Mouse (Mus musculus): ENCODE measurements around the gene Glod4. TPM values are rescaled to one million over a fixed set of nuclear protein-coding genes. Genes with fewer than 3 reads are reported as not detected.

Gene Glod4
- polyA plus RNA-seq, 1 experiment from 2014 or later, result 151 TPM

- no peak for ATAC-seq
- ChIA-PET POLR2A (no interaction called here), CTCF (interaction anchor here (0.7 to 2.0 kb wide), 6 partner anchors 10 to 357 kb away, joined by 3 to 6 read pairs (median 4); no protein-coding TSS in a partner anchor)
- DNase-seq (ENCODE audit: low read depth, low spot score), result no peak
- TF ChIP-seq CTCF (IDR thresholded peaks at IDR 0.05), result peak; percentile 88
- H3K27me3 ChIP-seq, result no peaks in the 10 kb centered on the region
- in situ Hi-C loops (cut with MboI; ENCODE audit: low pct_unique_long_range_greater_than_20kb), result loop anchor here (5.0 to 10.0 kb wide), 2 partner anchors 86 to 319 kb away; partner anchors contain the start of gene Timm22
These were observed 157.5 kb downstream of the Glod4 start for GRCm38 (mm10) chr11:76085898-76086591.

DNA sequence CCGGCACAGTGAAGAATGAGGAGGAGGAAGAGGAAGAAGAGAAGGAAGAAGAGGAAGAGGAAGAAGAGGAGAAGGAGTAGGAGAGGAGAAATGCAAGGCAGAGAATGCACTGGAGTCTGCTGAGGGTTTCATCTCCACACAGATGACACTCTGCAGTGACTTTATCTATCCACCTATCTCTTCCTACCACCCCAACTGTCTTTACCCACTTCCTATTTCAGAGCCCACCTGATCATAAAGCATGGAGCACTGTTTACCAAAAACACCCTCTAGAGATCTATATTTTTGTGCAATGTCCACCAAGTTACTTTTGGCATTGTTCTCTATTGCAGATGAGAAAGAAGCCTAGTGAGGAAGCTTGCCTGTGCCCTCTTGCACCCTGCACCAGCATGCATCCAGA is 158.6 kb downstream of the Glod4 start:
- in situ Hi-C loops (cut with MboI; ENCODE audit: low pct_unique_long_range_greater_than_20kb), result loop anchor here (5.0 to 10.0 kb wide), 2 partner anchors 87 to 320 kb away; partner anchors contain the start of gene Timm22

GRCm38 (mm10) chr11:76083941-76084367 is 159.6 kb downstream of the Glod4 start:
- DNase-seq (ENCODE audit: low read depth, low spot score), result no peak
- TF ChIP-seq CTCF (IDR thresholded peaks at IDR 0.05), result no peak
- POLR2A ChIA-PET, result no interaction called here
- CTCF ChIA-PET, result no interaction called here
- no peaks in the 10 kb centered on the region for H3K27me3 ChIP-seq
- no peak for ATAC-seq
- in situ Hi-C loops (cut with MboI; ENCODE audit: low pct_unique_long_range_greater_than_20kb), result loop anchor here (10.0 kb wide), 1 partner anchor 321 kb away; the partner anchor contains the start of gene Timm22

More for the DNA sequence above, 158.6 kb downstream of the Glod4 start:
- CTCF ChIA-PET, result interaction anchor here (1.5 to 2.0 kb wide), 3 partner anchors 9 to 15 kb away, joined by 4 to 6 read pairs (median 5); no protein-coding TSS in a partner anchor
- no peaks in the 10 kb centered on the region for H3K27me3 ChIP-seq
- DNase-seq (ENCODE audit: low read depth, low spot score) (no peak), ATAC-seq (no peak)
- POLR2A ChIA-PET, result no interaction called here
- TF ChIP-seq CTCF (IDR thresholded peaks at IDR 0.05), result no peak

GRCm38 (mm10) chr11:76081048-76081640 is 162.4 kb downstream of the Glod4 start:
- ChIA-PET CTCF (interaction anchor here (0.6 to 1.1 kb wide), 3 partner anchors 18 to 29 kb away, joined by 3 read pairs; no protein-coding TSS in a partner anchor), POLR2A (no interaction called here)
- DNase-seq (ENCODE audit: low read depth, low spot score) (no peak), ATAC-seq (no peak)
- H3K27me3 ChIP-seq, result no peaks in the 10 kb centered on the region
- in situ Hi-C loops (cut with MboI; ENCODE audit: low pct_unique_long_range_greater_than_20kb), result loop anchor here (10.0 kb wide), 1 partner anchor 324 kb away; the partner anchor contains the start of gene Timm22
- TF ChIP-seq CTCF (IDR thresholded peaks at IDR 0.05), result no peak

DNA sequence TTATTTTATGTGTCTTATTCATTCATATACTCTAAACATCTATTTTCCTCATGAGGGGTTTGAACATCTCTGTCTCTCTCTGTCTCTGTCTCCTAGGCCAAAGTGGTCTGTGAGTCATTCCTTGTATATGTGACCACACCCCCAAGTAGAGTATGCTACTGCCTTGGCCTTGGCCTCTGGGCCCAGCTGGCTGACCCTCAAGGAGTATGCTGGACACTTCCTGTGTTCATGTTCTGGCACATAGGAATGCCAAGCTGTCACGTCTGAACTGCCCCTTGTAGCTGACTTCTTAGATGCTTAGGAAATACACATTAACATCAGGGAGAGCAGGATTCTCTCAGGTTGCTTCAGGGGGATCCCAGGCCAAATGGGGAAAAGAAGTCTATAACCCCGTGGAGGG is 163.2 kb downstream of the Glod4 start:
- no peak for TF ChIP-seq CTCF (IDR thresholded peaks at IDR 0.05)
- in situ Hi-C loops (cut with MboI; ENCODE audit: low pct_unique_long_range_greater_than_20kb), result loop anchor here (10.0 kb wide), 1 partner anchor 325 kb away; the partner anchor contains the start of gene Timm22
- ChIA-PET POLR2A (no interaction called here), CTCF (no interaction called here)
- no peak for DNase-seq (ENCODE audit: low read depth, low spot score)
- ATAC-seq, result no peak
- no peaks in the 10 kb centered on the region for H3K27me3 ChIP-seq

GRCm38 (mm10) chr11:76077341-76077740 is 166.2 kb downstream of the Glod4 start:
- H3K27me3 ChIP-seq, result no peaks in the 10 kb centered on the region
- no peak for TF ChIP-seq CTCF (IDR thresholded peaks at IDR 0.05)
- in situ Hi-C loops (cut with MboI; ENCODE audit: low pct_unique_long_range_greater_than_20kb), result no loop called here
- ChIA-PET POLR2A (no interaction called here), CTCF (no interaction called here)
- ATAC-seq, result no peak
- no peak for DNase-seq (ENCODE audit: low read depth, low spot score)

DNA sequence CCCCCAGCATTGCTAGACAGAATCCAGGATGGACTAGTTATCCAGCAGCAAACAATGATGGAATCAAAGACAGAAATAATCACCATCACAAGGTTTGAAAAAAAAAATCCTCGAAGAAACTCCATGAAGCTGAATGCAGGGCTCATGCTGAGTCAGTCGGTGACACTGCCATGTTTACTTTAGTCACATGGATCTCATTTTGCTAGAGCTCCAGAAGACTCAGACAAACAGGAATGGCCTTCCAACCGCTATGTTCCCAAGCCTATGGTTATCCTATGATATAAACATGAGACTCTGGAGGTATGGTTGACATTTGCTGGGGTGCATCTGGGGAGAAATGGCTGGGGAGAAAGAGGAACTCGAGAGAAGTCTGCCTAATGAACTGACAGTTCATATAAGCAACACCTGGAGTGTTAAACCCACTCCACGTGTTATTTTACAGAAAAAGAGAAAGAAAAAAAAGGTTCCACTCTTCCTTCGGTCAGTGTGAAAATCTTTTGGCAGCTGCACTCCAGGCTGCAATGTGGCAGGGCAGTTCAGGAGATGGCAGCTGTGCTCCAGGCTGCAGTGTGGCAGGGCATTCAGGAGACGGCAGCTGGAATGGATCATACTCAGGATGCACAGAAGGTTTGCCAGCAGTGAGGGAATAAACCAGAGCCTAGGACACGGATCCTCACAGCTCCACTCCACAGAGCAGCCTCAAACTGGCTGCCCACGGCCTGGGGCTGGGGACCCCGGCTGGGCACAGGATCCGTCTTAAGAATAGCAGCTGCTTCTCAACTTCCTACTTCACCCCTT is 169.0 kb downstream of the Glod4 start:
- POLR2A ChIA-PET, result interaction anchor here (1.0 kb wide), 1 partner anchor 14 kb away, joined by 3 read pairs; no protein-coding TSS in a partner anchor
- CTCF ChIA-PET, result interaction anchor here (0.9 to 2.3 kb wide), 5 partner anchors 11 to 108 kb away, joined by 3 to 6 read pairs (median 5); no protein-coding TSS in a partner anchor
- TF ChIP-seq CTCF (IDR thresholded peaks at IDR 0.05), result no peak
- in situ Hi-C loops (cut with MboI; ENCODE audit: low pct_unique_long_range_greater_than_20kb), result no loop called here
- DNase-seq (ENCODE audit: low read depth, low spot score) (no peak), ATAC-seq (no peak)
- H3K27me3 ChIP-seq, result no peaks in the 10 kb centered on the region

Other genes with a start within 250 kb of the Glod4 start
- 0.19 TPM for gene 1700016K19Rik, start 243.8 kb downstream of the Glod4 start, polyA plus RNA-seq (2021)
- 3.5 TPM for gene Rflnb, start 215.9 kb downstream of the Glod4 start, polyA plus RNA-seq (2021)
- 53.0 TPM for gene Vps53, start 64.1 kb downstream of the Glod4 start, polyA plus RNA-seq (2021)
- 5.9 TPM for gene Fam57a, start 64.1 kb downstream of the Glod4 start, polyA plus RNA-seq (2021)
- 0.67 TPM for gene Dbil5, start 26.1 kb downstream of the Glod4 start, polyA plus RNA-seq (2021)
- gene Gemin4, start 26.1 kb downstream of the Glod4 start, polyA plus RNA-seq (2021), result 4.4 TPM
- 15.4 TPM for gene Mrm3, start within 50 bp of the Glod4 start, polyA plus RNA-seq (2021)
- 107 TPM for gene Nxn, start 155.4 kb upstream of the Glod4 start, polyA plus RNA-seq (2021)
- 58.6 TPM for gene Timm22, start 163.2 kb upstream of the Glod4 start, polyA plus RNA-seq (2021)

All from Patski (cell line).